Mouse (Mus musculus) olfactory bulb, adult 2 months (tissue): Measurements from ENCODE around the gene Kif13a. TPM values are rescaled to one million over a fixed set of nuclear protein-coding genes. Genes with fewer than 3 reads are reported as not detected.

ENCODE experiments used
- H3K27ac ChIP-seq: fragments of 200-500 bp; 2 replicates; pipeline ENCODE4 v1.5.1; 2012; ENCODE audit warnings: low read depth, low read length; ENCODE audit not compliant: insufficient read depth
- H3K4me1 ChIP-seq: fragments of 200-500 bp; 2 replicates; pipeline ENCODE4 v1.6.1; 2012; ENCODE audit warnings: low read length; ENCODE audit not compliant: control insufficient read depth, insufficient read depth
- H3K4me3 ChIP-seq: fragments of 200-500 bp; 2 replicates; pipeline ENCODE4 v1.5.1; 2012; ENCODE audit warnings: mild to moderate bottlenecking, low read depth, low read length, moderate library complexity; ENCODE audit not compliant: insufficient read depth
- CTCF ChIP-seq: fragments of 200-500 bp; IDR thresholded peaks from 2 replicates; pipeline ENCODE4 v1.5.1; 2012; ENCODE audit warnings: low read depth, mild to moderate bottlenecking, low read length, moderate library complexity; ENCODE audit not compliant: insufficient read depth
- POLR2A ChIP-seq: fragments of 200-500 bp; IDR thresholded peaks from 2 replicates; pipeline ENCODE4 v1.6.1; 2012; ENCODE audit warnings: mild to moderate bottlenecking, low read depth, low read length, moderate library complexity; ENCODE audit not compliant: insufficient read depth
- WGBS: fragments of 180-500 bp; shearing (Covaris S2); methylation state at CpG from one replicate; pipeline ENCODE4 v1.1.7; 2018; 5-methylcytosine and 5-hydroxymethylcytosine counted together
- polyA plus RNA-seq: library from polyadenylated mRNA; stranded (reverse); fragments of >200 nt; gene quantifications from 2 replicates; pipeline ENCODE4 v1.2.4, GENCODE M21; 2012; ENCODE audit warnings: low replicate concordance; ENCODE audit not compliant: missing spikeins, insufficient read depth, insufficient read length

Gene Kif13a
- not detected in 2 replicates for polyA plus RNA-seq

DNA sequence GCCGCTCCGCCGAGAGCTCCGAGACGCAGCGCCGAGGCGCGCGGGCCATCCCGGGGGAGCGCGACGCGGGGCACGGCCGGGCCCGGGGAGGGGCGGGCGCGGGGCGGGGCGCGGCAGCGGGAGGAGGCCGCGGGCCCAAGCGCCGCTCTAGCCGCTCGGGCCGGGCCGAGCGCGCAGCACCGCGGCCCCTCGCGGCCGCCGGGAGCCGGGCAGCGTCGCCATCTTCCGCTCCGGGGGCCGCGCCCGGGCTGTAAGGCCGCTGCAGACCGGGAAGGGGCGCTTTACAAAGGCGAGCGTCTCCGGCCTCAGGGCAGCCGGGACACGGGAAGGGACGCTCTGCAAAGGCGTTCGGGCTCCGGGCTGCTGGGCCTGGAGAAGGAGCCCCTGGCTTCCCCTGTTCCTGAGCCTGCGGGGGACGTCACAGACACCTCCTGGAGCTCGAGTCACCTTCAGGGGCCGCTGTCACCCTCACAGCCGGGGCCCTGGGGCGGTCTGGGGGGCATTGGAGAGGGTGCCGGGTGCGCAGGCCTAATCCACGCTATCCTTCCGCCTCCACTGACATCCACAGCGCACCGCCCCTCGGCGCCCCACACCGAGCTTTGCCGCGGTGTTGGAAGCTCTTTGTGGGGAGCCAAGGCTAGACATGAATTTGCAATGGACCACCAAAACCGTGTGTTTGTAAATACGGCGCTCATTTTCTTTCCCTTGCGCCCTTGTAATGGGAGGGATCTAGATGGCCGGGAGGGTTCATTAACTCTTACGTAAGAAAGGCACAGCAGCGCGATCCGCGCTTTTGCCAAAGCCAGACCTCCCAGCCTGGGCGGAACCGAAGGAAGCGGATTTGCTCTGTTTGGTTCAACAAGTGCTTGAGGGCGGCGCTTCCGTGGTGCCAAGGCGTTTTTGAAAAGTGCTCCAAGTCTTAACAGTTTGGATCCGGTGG, at the start of gene Kif13a:
Kif13a (minus strand) TSS at position 149 of the 940 bp plus-strand sequence.
- peaks cover 10% of the 10 kb centered on the region for H3K4me1 ChIP-seq
- TF ChIP-seq CTCF, result no peak
- 0 out of 2 replicates have a peak, but pooled peaks have one; percentile 27 for TF ChIP-seq POLR2A
- 12% methylated on average over 96 of the region's 96 CpGs for WGBS
- H3K27ac ChIP-seq, result peak within 1 kb of the TSS; percentile 89
- H3K4me3 ChIP-seq, result peak within 1 kb of the TSS; percentile 89

DNA sequence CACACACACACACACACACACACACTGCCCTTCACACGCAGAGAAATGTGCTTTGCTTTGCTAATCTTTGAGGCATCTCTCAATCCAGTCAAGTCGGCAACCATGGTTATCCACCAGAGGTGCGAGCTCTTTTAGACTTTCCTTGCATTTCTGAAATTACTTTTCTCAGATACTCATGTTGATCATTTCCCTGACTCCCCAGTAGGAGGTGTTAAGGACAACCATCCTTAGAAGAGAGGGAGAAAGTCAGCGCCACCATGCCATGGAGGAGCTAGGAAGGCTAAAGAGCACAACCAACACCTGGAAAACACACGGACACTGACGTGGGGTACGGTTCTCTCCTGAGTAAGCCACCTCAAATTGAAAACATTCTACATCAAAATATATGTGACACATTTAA, 46.9 kb upstream of the Kif13a start:
- Histone ChIP-seq H3K4me1 (no peaks in the 10 kb centered on the region), H3K27ac (no peak overlapping the region), H3K4me3 (no peak overlapping the region)
- TF ChIP-seq CTCF (no peak), POLR2A (no peak)
- WGBS, result 96% methylated on average over 7 of the region's 7 CpGs

DNA sequence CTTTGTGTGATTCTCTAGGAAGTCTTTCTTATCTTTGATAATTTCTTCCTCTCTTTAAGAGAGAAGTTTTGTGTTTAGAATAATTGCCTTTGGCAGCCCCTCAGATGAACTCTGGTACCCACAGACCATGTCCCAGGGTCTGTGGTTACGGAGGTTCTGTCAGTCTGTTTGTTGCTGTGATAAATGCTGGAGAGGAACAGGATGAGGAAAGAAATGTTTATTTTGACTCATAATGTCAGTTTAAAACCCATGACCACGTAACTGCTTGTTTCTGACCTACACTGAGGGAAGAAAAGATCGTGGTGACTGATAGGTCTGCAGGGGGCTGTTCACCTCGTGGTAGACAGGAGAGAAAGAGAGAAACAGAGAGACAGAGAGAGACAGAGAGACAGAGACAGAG, 46.3 kb upstream of the Kif13a start:
- Histone ChIP-seq H3K4me3 (no peak overlapping the region), H3K4me1 (no peaks in the 10 kb centered on the region), H3K27ac (no peak overlapping the region)
- WGBS, result 54% methylated on average over 4 of the region's 4 CpGs
- TF ChIP-seq CTCF (no peak), POLR2A (no peak)

DNA sequence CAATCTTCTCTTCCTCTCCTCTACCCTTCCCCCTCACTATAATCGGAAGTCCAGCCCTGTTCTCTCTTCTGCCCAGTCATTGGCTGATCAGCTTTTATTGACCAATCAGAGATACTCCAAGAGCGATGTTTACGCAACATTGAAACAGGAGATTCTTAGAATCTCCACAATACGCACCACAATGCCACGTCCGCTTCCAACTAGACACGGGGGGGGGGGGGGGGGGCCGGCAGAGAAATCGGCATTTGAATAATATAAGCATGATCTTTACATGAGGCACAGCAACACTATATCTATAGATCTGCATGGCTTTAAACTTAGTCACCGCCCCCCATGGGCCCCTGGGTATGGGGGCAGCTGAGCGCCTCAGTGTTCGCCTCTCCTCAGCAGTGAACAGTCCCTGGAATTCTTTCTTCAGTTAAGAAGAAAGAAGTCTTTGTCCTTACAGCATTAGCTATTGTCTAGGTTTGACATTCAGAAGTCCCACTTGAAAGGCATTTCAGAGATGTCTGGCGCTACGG, 45.4 kb upstream of the Kif13a start:
- WGBS, result 19% methylated on average over 14 of the region's 14 CpGs
- no peak overlapping the region for H3K4me3 ChIP-seq
- no peak overlapping the region for H3K27ac ChIP-seq
- TF ChIP-seq CTCF, result no peak
- no peak for TF ChIP-seq POLR2A
- no peaks in the 10 kb centered on the region for H3K4me1 ChIP-seq

DNA sequence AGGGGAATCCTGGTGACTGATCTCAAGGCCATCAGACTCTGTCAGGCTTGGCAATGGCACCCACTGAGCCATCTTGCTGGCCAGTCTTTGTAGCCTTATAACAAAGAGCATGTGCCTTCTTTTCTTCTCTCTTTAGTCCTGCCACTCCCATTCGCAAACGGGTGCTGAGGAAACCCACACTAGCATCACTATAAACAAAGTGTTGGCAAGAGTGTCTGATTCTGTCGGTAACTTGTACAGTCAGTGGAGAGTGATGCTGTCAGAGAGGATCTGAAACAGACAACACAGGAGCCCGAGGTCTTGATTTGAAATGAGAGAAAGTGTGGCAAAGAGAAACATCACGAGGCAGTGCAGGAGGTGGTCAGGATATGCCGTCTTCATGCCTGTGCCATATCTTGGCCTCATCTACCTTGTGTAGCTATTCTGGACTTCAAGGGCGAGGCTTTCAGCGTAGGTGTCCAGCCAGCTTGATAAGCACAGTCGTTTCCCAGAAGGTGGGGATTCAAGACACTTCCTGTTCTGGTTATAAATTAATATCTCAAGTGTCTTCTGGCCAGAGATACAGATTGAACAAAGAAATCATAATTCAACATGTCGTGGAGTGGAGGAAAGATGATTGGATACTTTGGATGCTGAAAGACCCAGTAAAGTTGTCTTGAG, 40.7 kb upstream of the Kif13a start:
- no peak for TF ChIP-seq CTCF
- TF ChIP-seq POLR2A, result no peak

DNA sequence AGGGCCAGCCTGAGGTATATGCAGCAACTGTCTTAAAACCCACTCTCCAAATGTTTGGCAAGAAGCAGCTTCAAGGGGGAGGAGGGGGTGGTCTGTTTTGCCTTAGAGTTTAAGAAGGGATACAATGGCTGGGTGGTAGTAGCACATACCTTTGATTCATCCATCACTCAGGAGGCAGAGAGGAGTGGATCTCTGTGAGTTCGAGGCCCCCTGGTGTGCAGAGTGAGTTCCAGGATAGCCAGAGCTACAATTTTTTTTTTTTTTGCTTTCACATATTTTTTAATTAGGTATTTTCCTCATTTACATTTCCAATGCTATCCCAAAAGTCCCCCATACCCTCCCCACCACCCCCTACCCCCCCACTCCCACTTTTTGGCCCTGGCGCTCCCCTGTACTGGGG, 39.0 kb upstream of the Kif13a start:
- no peak for TF ChIP-seq CTCF
- TF ChIP-seq POLR2A, result no peak
- no peaks in the 10 kb centered on the region for H3K4me1 ChIP-seq
- no peak overlapping the region for H3K27ac ChIP-seq
- no peak overlapping the region for H3K4me3 ChIP-seq
- WGBS, result 88% methylated on average over 2 of the region's 2 CpGs

More for the DNA sequence above, 40.7 kb upstream of the Kif13a start:
- no peaks in the 10 kb centered on the region for H3K4me1 ChIP-seq
- 84% methylated on average over 10 of the region's 10 CpGs for WGBS
- no peak overlapping the region for H3K27ac ChIP-seq
- H3K4me3 ChIP-seq, result no peak overlapping the region

DNA sequence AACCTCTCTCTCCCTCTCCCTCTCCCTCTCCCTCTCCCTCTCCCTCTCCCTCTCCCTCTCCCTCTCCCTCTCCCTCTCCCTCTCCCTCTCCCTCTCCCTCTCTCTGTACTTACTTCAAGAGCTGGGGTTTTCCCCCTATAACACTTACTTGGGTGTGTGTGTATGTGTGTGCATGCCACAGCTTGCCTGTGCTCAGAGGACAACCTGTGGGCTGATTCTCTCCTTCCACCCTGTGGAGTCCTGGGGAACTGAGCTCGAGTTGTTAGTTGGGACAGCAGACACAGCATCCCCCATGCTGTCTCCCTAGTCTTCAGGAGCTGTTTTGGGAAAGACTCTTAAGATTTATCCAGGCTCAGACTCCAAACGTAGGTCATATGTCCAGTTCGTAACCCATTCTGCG, 37.6 kb upstream of the Kif13a start:
- 79% methylated on average over 4 of the region's 4 CpGs for WGBS
- no peaks in the 10 kb centered on the region for H3K4me1 ChIP-seq
- no peak overlapping the region for H3K27ac ChIP-seq
- no peak overlapping the region for H3K4me3 ChIP-seq
- no peak for TF ChIP-seq POLR2A
- TF ChIP-seq CTCF, result no peak

DNA sequence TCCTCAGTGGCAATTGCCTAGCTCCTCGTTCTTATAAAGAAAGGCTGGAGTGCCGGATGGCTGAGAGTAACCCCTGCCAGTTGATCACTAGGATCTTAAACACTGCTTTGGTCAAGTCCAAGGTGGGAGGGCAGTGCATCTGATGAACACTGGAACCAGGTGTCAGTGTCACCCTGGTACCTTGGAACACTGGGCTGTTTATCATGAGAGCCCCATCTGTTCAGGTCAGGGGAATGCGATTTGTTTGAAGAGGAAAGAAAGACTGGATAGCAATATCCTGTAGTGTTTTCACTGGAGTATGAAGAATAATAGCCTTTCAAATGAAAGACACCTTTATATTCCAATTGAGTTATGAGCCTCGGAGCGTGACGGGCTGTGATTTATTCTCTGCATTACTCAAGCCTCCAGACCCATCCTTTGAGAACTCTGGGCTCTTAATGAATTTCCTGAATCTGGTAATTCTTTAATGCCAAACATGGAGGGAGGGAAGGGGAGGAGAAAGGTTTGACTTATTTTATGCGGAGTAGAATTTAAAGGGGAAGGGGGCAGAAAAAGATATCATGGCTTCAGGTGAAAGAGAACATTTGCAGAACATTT, 31.3 kb upstream of the Kif13a start:
- Histone ChIP-seq H3K4me3 (no peak overlapping the region), H3K4me1 (peaks cover 2% of the 10 kb centered on the region; the same call in 1 of the 2 replicates), H3K27ac (no peak overlapping the region)
- 71% methylated on average over 7 of the region's 7 CpGs for WGBS
- TF ChIP-seq POLR2A (no peak), CTCF (no peak)

DNA sequence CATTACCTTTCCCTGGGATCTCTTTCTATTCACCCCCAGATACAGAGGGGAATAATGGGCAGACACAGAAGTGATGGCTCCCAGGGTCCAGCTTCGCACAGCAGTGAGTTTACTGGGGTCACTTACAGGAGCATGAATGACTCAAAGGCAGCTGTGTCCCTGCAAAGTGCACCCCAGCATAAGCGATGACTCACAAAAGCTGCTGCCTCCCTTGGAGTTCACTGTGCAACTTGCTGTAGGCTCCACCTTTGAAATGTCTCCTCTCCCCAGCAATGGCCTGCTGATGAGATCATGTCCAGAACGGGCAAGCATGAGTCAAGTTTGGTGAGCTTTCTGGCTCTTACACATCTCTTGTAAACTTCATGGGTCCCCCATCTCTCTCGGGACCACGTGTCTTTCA, 29.5 kb upstream of the Kif13a start:
- Histone ChIP-seq H3K27ac (no peak overlapping the region), H3K4me3 (no peak overlapping the region), H3K4me1 (peaks cover 2% of the 10 kb centered on the region; the same call in 1 of the 2 replicates)
- no peak for TF ChIP-seq POLR2A
- no peak for TF ChIP-seq CTCF
- 74% methylated on average over 5 of the region's 5 CpGs for WGBS
